Mouse (Mus musculus): ENCODE measurements around the gene Bcl7c. TPM values are rescaled to one million over a fixed set of nuclear protein-coding genes. Genes with fewer than 3 reads are reported as not detected.
"Not testable (repeated sequence)": the region's sequence is repeated elsewhere in the genome, so short reads cannot be mapped to it uniquely, and the experiment has no call there.

Bcl7c gene
- polyA plus RNA-seq, 1 experiment from 2014 or later = 52.2 TPM

- H3K27ac ChIP-seq = 0 out of 2 replicates have a peak overlapping the region, but pooled peaks have one; percentile 14
- H3K4me1 ChIP-seq (replicated peaks) = peaks cover 32% of the 10 kb centered on the region
- not testable (repeated sequence) for H3K9me3 ChIP-seq; H3K27me3 ChIP-seq; H3K4me3 ChIP-seq (replicated peaks); H3K9ac ChIP-seq (replicated peaks); H3K4me2 ChIP-seq (replicated peaks); H3K36me3 ChIP-seq; ATAC-seq
- 90% methylated on average over 7 of the region's 8 CpGs for WGBS
Measured at GRCm38 (mm10) chr7:127618402-127618801, 90.3 kb downstream of the Bcl7c start.

- Histone ChIP-seq H3K27me3 (no peaks in the 10 kb centered on the region), H3K9me3 (no peaks in the 10 kb centered on the region), H3K9ac (replicated peaks) (no peak overlapping the region), H3K4me2 (replicated peaks) (no peak overlapping the region), H3K36me3 (peaks cover 2% of the 10 kb centered on the region; the same call in 1 of the 2 replicates), H3K4me1 (replicated peaks) (peaks cover 36% of the 10 kb centered on the region), H3K27ac (0 out of 2 replicates have a peak overlapping the region, but pooled peaks have one; percentile 14), H3K4me3 (replicated peaks) (no peak overlapping the region)
- ATAC-seq = no peak
- 38% methylated on average over 2 of the region's 2 CpGs for WGBS
Measured at GRCm38 (mm10) chr7:127617962-127618361, 90.8 kb downstream of the Bcl7c start.

- no peak for ATAC-seq
- peaks cover 36% of the 10 kb centered on the region for H3K4me1 ChIP-seq (replicated peaks)
- H3K4me3 ChIP-seq (replicated peaks) = no peak overlapping the region
- 100% methylated on average over 1 of the region's 1 CpGs for WGBS
- H3K9ac ChIP-seq (replicated peaks) = no peak overlapping the region
- H3K4me2 ChIP-seq (replicated peaks) = peak overlapping the region; percentile 88
- H3K36me3 ChIP-seq = peaks cover 13% of the 10 kb centered on the region
- H3K27ac ChIP-seq = no peak overlapping the region
- H3K27me3 ChIP-seq = no peaks in the 10 kb centered on the region
- no peaks in the 10 kb centered on the region for H3K9me3 ChIP-seq
Measured at GRCm38 (mm10) chr7:127616881-127617280, 91.9 kb downstream of the Bcl7c start.

GRCm38 (mm10) chr7:127616336-127616735, 92.4 kb downstream of the Bcl7c start:
- H3K4me3 ChIP-seq (replicated peaks) = peak overlapping the region; percentile 100
- H3K36me3 ChIP-seq = peaks cover 19% of the 10 kb centered on the region
- H3K4me1 ChIP-seq (replicated peaks) = peaks cover 36% of the 10 kb centered on the region
- H3K27me3 ChIP-seq = no peaks in the 10 kb centered on the region
- 59% methylated on average over 1 of the region's 1 CpGs for WGBS
- H3K9me3 ChIP-seq = no peaks in the 10 kb centered on the region
- peak overlapping the region; percentile 55 for H3K9ac ChIP-seq (replicated peaks)
- ATAC-seq = no peak
- H3K4me2 ChIP-seq (replicated peaks) = peak overlapping the region; percentile 88
- 0 out of 2 replicates have a peak overlapping the region, but pooled peaks have one; percentile 32 for H3K27ac ChIP-seq

- peak within 1 kb of the TSS; percentile 100 for H3K4me3 ChIP-seq (replicated peaks)
- H3K36me3 ChIP-seq = peaks cover 30% of the 10 kb centered on the region
- no peaks in the 10 kb centered on the region for H3K27me3 ChIP-seq
- ATAC-seq = peak; percentile 93
- no peaks in the 10 kb centered on the region for H3K9me3 ChIP-seq
- peak within 1 kb of the TSS; percentile 88 for H3K4me2 ChIP-seq (replicated peaks)
- peaks cover 36% of the 10 kb centered on the region for H3K4me1 ChIP-seq (replicated peaks)
- peak within 1 kb of the TSS; percentile 92 for H3K27ac ChIP-seq
- under 1% methylated on average over 50 of the region's 50 CpGs for WGBS
- peak within 1 kb of the TSS; percentile 97 for H3K9ac ChIP-seq (replicated peaks)
Measured at GRCm38 (mm10) chr7:127614891-127615843, 93.6 kb downstream of the Bcl7c start, which contains the start of gene Zfp629. TSS of gene Zfp629 (minus strand) at chr7:127615797.

GRCm38 (mm10) chr7:127614511-127614890, 94.2 kb downstream of the Bcl7c start:
- Histone ChIP-seq H3K4me2 (replicated peaks) (peak overlapping the region; percentile 88), H3K36me3 (peaks cover 37% of the 10 kb centered on the region), H3K9me3 (no peaks in the 10 kb centered on the region), H3K27me3 (no peaks in the 10 kb centered on the region), H3K4me1 (replicated peaks) (peaks cover 36% of the 10 kb centered on the region), H3K4me3 (replicated peaks) (peak overlapping the region; percentile 100), H3K9ac (replicated peaks) (peak overlapping the region; percentile 97), H3K27ac (peak overlapping the region; percentile 92)
- under 1% methylated on average over 44 of the region's 44 CpGs for WGBS
- ATAC-seq = peak; percentile 38

GRCm38 (mm10) chr7:127614091-127614490, 94.6 kb downstream of the Bcl7c start:
- 21% methylated on average over 8 of the region's 8 CpGs for WGBS
- no peaks in the 10 kb centered on the region for H3K27me3 ChIP-seq
- H3K27ac ChIP-seq = peak overlapping the region; percentile 92
- peaks cover 41% of the 10 kb centered on the region for H3K36me3 ChIP-seq
- H3K9ac ChIP-seq (replicated peaks) = peak overlapping the region; percentile 97
- no peak for ATAC-seq
- peaks cover 36% of the 10 kb centered on the region for H3K4me1 ChIP-seq (replicated peaks)
- peak overlapping the region; percentile 100 for H3K4me3 ChIP-seq (replicated peaks)
- no peaks in the 10 kb centered on the region for H3K9me3 ChIP-seq
- H3K4me2 ChIP-seq (replicated peaks) = peak overlapping the region; percentile 88

- peak overlapping the region; percentile 97 for H3K9ac ChIP-seq (replicated peaks)
- 85% methylated on average over 8 of the region's 8 CpGs for WGBS
- H3K9me3 ChIP-seq = no peaks in the 10 kb centered on the region
- peak overlapping the region; percentile 100 for H3K4me3 ChIP-seq (replicated peaks)
- no peak overlapping the region for H3K27ac ChIP-seq
- peak overlapping the region; percentile 88 for H3K4me2 ChIP-seq (replicated peaks)
- no peaks in the 10 kb centered on the region for H3K27me3 ChIP-seq
- H3K36me3 ChIP-seq = peaks cover 47% of the 10 kb centered on the region
- no peak for ATAC-seq
- peaks cover 36% of the 10 kb centered on the region for H3K4me1 ChIP-seq (replicated peaks)
Measured at GRCm38 (mm10) chr7:127613501-127613900, 95.2 kb downstream of the Bcl7c start.

GRCm38 (mm10) chr7:127611561-127611960, 97.2 kb downstream of the Bcl7c start:
- no peaks in the 10 kb centered on the region for H3K9me3 ChIP-seq
- no peak overlapping the region for H3K27ac ChIP-seq
- H3K4me1 ChIP-seq (replicated peaks) = peaks cover 21% of the 10 kb centered on the region
- peaks cover 66% of the 10 kb centered on the region for H3K36me3 ChIP-seq
- no peak overlapping the region for H3K4me3 ChIP-seq (replicated peaks)
- no peak for ATAC-seq
- no peaks in the 10 kb centered on the region for H3K27me3 ChIP-seq
- H3K4me2 ChIP-seq (replicated peaks) = no peak overlapping the region
- no peak overlapping the region for H3K9ac ChIP-seq (replicated peaks)
- WGBS = 96% methylated on average over 26 of the region's 26 CpGs

MicroRNA genes within 50 kb of the gene (microRNA counts, 519-probe panel; counts per million panel counts)
- microRNA mmu-miR-762 = 110 counts per million, percentile 56 among the panel's probes with 10 or more counts

Small RNAs within 50 kb of the gene (microRNA-seq; reads per million reads assigned to microRNA genes)
- not detected for gene Mir762

Other genes starting within 250 kb of the Bcl7c start
- 47.5 and 52.3 TPM in 2 replicates for gene Prr14, start 249.3 kb downstream of the Bcl7c start, polyA plus RNA-seq (2015; fragmentation: Nextera tagmentation; extraction: Ambion mirVana)
- 11.7 and 14.9 TPM in 2 replicates for gene Fbrs, start 229.7 kb downstream of the Bcl7c start, polyA plus RNA-seq (2015; fragmentation: Nextera tagmentation; extraction: Ambion mirVana)
- 50.3 and 68.8 TPM in 2 replicates for gene Srcap, start 196.9 kb downstream of the Bcl7c start, polyA plus RNA-seq (2015; fragmentation: Nextera tagmentation; extraction: Ambion mirVana)
- gene Gm42715, start 189.3 kb downstream of the Bcl7c start, polyA plus RNA-seq (2015; fragmentation: Nextera tagmentation; extraction: Ambion mirVana) = 20.6 and 21.0 TPM in 2 replicates
- 6.3 and 8.3 TPM in 2 replicates for gene Tmem265, start 147.5 kb downstream of the Bcl7c start, polyA plus RNA-seq (2015; fragmentation: Nextera tagmentation; extraction: Ambion mirVana)
- gene Phkg2, start 135.6 kb downstream of the Bcl7c start, polyA plus RNA-seq (2015; fragmentation: Nextera tagmentation; extraction: Ambion mirVana) = 59.4 and 63.2 TPM in 2 replicates
- 13.0 and 14.5 TPM in 2 replicates for gene Ccdc189, start 120.3 kb downstream of the Bcl7c start, polyA plus RNA-seq (2015; fragmentation: Nextera tagmentation; extraction: Ambion mirVana)
- 53.3 and 54.4 TPM in 2 replicates for gene Rnf40, start 120.2 kb downstream of the Bcl7c start, polyA plus RNA-seq (2015; fragmentation: Nextera tagmentation; extraction: Ambion mirVana)
- gene Zfp629, start 93.1 kb downstream of the Bcl7c start, polyA plus RNA-seq (2015; fragmentation: Nextera tagmentation; extraction: Ambion mirVana) = 30.8 and 32.5 TPM in 2 replicates
- 1.6 and 3.0 TPM in 2 replicates for gene Ctf1, start 3.8 kb upstream of the Bcl7c start, polyA plus RNA-seq (2015; fragmentation: Nextera tagmentation; extraction: Ambion mirVana)
- 0.14 and 0.17 TPM in 2 replicates for gene Ctf2, start 23.2 kb upstream of the Bcl7c start, polyA plus RNA-seq (2015; fragmentation: Nextera tagmentation; extraction: Ambion mirVana)
- 10.6 and 11.6 TPM in 2 replicates for gene Fbxl19, start 35.6 kb upstream of the Bcl7c start, polyA plus RNA-seq (2015; fragmentation: Nextera tagmentation; extraction: Ambion mirVana)
- gene Orai3, start 60.9 kb upstream of the Bcl7c start, polyA plus RNA-seq (2015; fragmentation: Nextera tagmentation; extraction: Ambion mirVana) = 5.9 and 6.1 TPM in 2 replicates
- gene Setd1a, start 67.7 kb upstream of the Bcl7c start, polyA plus RNA-seq (2015; fragmentation: Nextera tagmentation; extraction: Ambion mirVana) = 19.7 and 22.7 TPM in 2 replicates
- gene Gm49388, start 76.7 kb upstream of the Bcl7c start, polyA plus RNA-seq (2015; fragmentation: Nextera tagmentation; extraction: Ambion mirVana) = not detected in 2 replicates
- 8.6 and 9.2 TPM in 2 replicates for gene Hsd3b7, start 91.7 kb upstream of the Bcl7c start, polyA plus RNA-seq (2015; fragmentation: Nextera tagmentation; extraction: Ambion mirVana)
- 15.6 and 24.1 TPM in 2 replicates for gene Stx4a, start 115.4 kb upstream of the Bcl7c start, polyA plus RNA-seq (2015; fragmentation: Nextera tagmentation; extraction: Ambion mirVana)
- 33.3 and 34.2 TPM in 2 replicates for gene Stx1b, start 115.6 kb upstream of the Bcl7c start, polyA plus RNA-seq (2015; fragmentation: Nextera tagmentation; extraction: Ambion mirVana)
- 13.6 and 16.0 TPM in 2 replicates for gene Zfp646, start 167.3 kb upstream of the Bcl7c start, polyA plus RNA-seq (2015; fragmentation: Nextera tagmentation; extraction: Ambion mirVana)
- gene Zfp668, start 167.9 kb upstream of the Bcl7c start, polyA plus RNA-seq (2015; fragmentation: Nextera tagmentation; extraction: Ambion mirVana) = 41.9 and 45.6 TPM in 2 replicates
- 0.53 and 1.0 TPM in 2 replicates for gene Prss53, start 182.0 kb upstream of the Bcl7c start, polyA plus RNA-seq (2015; fragmentation: Nextera tagmentation; extraction: Ambion mirVana)
- not detected in 2 replicates for gene Gm21974, start 186.5 kb upstream of the Bcl7c start, polyA plus RNA-seq (2015; fragmentation: Nextera tagmentation; extraction: Ambion mirVana)
- 51.9 and 54.9 TPM in 2 replicates for gene Vkorc1, start 186.7 kb upstream of the Bcl7c start, polyA plus RNA-seq (2015; fragmentation: Nextera tagmentation; extraction: Ambion mirVana)
- 74.7 and 74.8 TPM in 2 replicates for gene Bckdk, start 195.1 kb upstream of the Bcl7c start, polyA plus RNA-seq (2015; fragmentation: Nextera tagmentation; extraction: Ambion mirVana)
- gene Kat8, start 203.6 kb upstream of the Bcl7c start, polyA plus RNA-seq (2015; fragmentation: Nextera tagmentation; extraction: Ambion mirVana) = 51.0 and 56.0 TPM in 2 replicates
- gene Prss8, start 221.2 kb upstream of the Bcl7c start, polyA plus RNA-seq (2015; fragmentation: Nextera tagmentation; extraction: Ambion mirVana) = 0.20 and 0.35 TPM in 2 replicates
- 11.8 and 12.7 TPM in 2 replicates for gene Prss36, start 237.8 kb upstream of the Bcl7c start, polyA plus RNA-seq (2015; fragmentation: Nextera tagmentation; extraction: Ambion mirVana)

All from midbrain, embryonic 13.5 days (tissue).